Mouse (Mus musculus) C2C12 (cell line): ENCODE data around the gene Gm10570. TPM values are rescaled to one million over a fixed set of nuclear protein-coding genes. Genes with fewer than 3 reads are reported as not detected.

Experiments
- H3K27me3 ChIP-seq: one replicate; pipeline ENCODE4 v1.6.1; 2011; ENCODE audit not compliant: control insufficient read depth, insufficient read depth, insufficient read length
- H3K36me3 ChIP-seq: one replicate; pipeline ENCODE4 v1.6.1; 2011; ENCODE audit not compliant: control insufficient read depth, insufficient read depth
- H3K4me3 ChIP-seq: one replicate; pipeline ENCODE4 v1.5.1; 2011; ENCODE audit warnings: mild to moderate bottlenecking, control low read depth; ENCODE audit not compliant: poor library complexity, insufficient read depth, severe bottlenecking
- H3K79me2 ChIP-seq: one replicate; pipeline ENCODE4 v1.6.1; 2011; ENCODE audit not compliant: control insufficient read depth, insufficient read depth
- H3K79me3 ChIP-seq: one replicate; pipeline ENCODE4 v1.6.1; 2011; ENCODE audit warnings: low read depth, control low read depth
- H3ac ChIP-seq: one replicate; pipeline ENCODE3; 2011; ENCODE audit warnings: low read depth; ENCODE audit not compliant: control insufficient read depth, insufficient read length
- CEBPB ChIP-seq: IDR thresholded peaks from one replicate; pipeline ENCODE4 v1.6.1; 2011; ENCODE audit warnings: low read depth, mild to moderate bottlenecking, control low read depth, moderate library complexity
- CTCF ChIP-seq: IDR thresholded peaks from one replicate; pipeline ENCODE4 v1.5.1; 2011; ENCODE audit not compliant: control insufficient read depth, insufficient read depth, insufficient read length
- FOSL1 ChIP-seq: IDR thresholded peaks from one replicate; pipeline ENCODE4 v1.8.0; 2011; ENCODE audit warnings: mild to moderate bottlenecking, low read length; ENCODE audit not compliant: poor library complexity, insufficient read depth, severe bottlenecking
- MAX ChIP-seq: IDR thresholded peaks from one replicate; pipeline ENCODE4 v1.6.1; 2011; ENCODE audit warnings: mild to moderate bottlenecking, control low read depth
- MYOD1 ChIP-seq: IDR thresholded peaks from one replicate; pipeline ENCODE4 v1.6.1; 2011; ENCODE audit warnings: low read depth; ENCODE audit not compliant: control insufficient read depth, insufficient read length
- MYOG ChIP-seq: IDR thresholded peaks from one replicate; pipeline ENCODE4 v1.6.1; 2011; ENCODE audit not compliant: control insufficient read depth, insufficient read length; ENCODE audit errors: extremely low read depth
- USF1 ChIP-seq: IDR thresholded peaks from one replicate; pipeline ENCODE4 v1.6.1; 2011; ENCODE audit warnings: low read depth, mild to moderate bottlenecking, control low read depth, moderate library complexity
- polyA plus RNA-seq: library from polyadenylated mRNA; unstranded; fragments of >200 nt; fragmentation: generic; extraction: Trizol; gene quantifications from one replicate; pipeline ENCODE4 v1.2.1, GENCODE M21; 2012; ENCODE audit warnings: missing spikeins

The Gm10570 gene
- polyA plus RNA-seq, 1 experiment, result not detected

GRCm38 (mm10) chr4:130309254-130309653, 780 bp upstream of the Gm10570 start:
- Histone ChIP-seq H3K4me3 (no peak overlapping the region), H3K79me3 (no peaks in the 10 kb centered on the region), H3K36me3 (no peaks in the 10 kb centered on the region), H3K27me3 (no peaks in the 10 kb centered on the region), H3ac (no peak overlapping the region), H3K79me2 (no peaks in the 10 kb centered on the region)
- TF ChIP-seq MAX (no peak), FOSL1 (no peak), CEBPB (no peak), MYOD1 (no peak), MYOG (no peak), USF1 (no peak), CTCF (no peak)

GRCm38 (mm10) chr4:130307851-130308230, 633 bp downstream of the Gm10570 start:
- no peaks in the 10 kb centered on the region for H3K79me3 ChIP-seq
- no peaks in the 10 kb centered on the region for H3K79me2 ChIP-seq
- TF ChIP-seq FOSL1 (no peak), MYOG (no peak), USF1 (no peak), MAX (no peak), CTCF (no peak), CEBPB (no peak), MYOD1 (no peak)
- H3K4me3 ChIP-seq, result no peak overlapping the region
- H3ac ChIP-seq, result no peak overlapping the region
- H3K36me3 ChIP-seq, result no peaks in the 10 kb centered on the region
- no peaks in the 10 kb centered on the region for H3K27me3 ChIP-seq

- no peaks in the 10 kb centered on the region for H3K79me2 ChIP-seq
- no peaks in the 10 kb centered on the region for H3K27me3 ChIP-seq
- H3K36me3 ChIP-seq, result no peaks in the 10 kb centered on the region
- no peaks in the 10 kb centered on the region for H3K79me3 ChIP-seq
- H3ac ChIP-seq, result no peak overlapping the region
- TF ChIP-seq CTCF (no peak), MAX (no peak), FOSL1 (no peak), USF1 (no peak), MYOG (no peak), MYOD1 (no peak), CEBPB (no peak)
- H3K4me3 ChIP-seq, result no peak overlapping the region
Measured at GRCm38 (mm10) chr4:130306796-130307630, 1.5 kb downstream of the Gm10570 start.

- no peaks in the 10 kb centered on the region for H3K27me3 ChIP-seq
- H3K79me3 ChIP-seq, result no peaks in the 10 kb centered on the region
- no peaks in the 10 kb centered on the region for H3K36me3 ChIP-seq
Measured at GRCm38 (mm10) chr4:130304746-130305145, 3.7 kb downstream of the Gm10570 start.

GRCm38 (mm10) chr4:130302285-130302870, 6.1 kb downstream of the Gm10570 start:
- H3K79me2 ChIP-seq, result no peaks in the 10 kb centered on the region
- H3ac ChIP-seq, result no peak overlapping the region
- no peak for TF ChIP-seq MAX
- no peak for TF ChIP-seq MYOD1
- TF ChIP-seq CEBPB, result no peak
- no peak for TF ChIP-seq MYOG
- TF ChIP-seq USF1, result no peak
- TF ChIP-seq FOSL1, result no peak
- no peak for TF ChIP-seq CTCF
- H3K36me3 ChIP-seq, result no peaks in the 10 kb centered on the region
- H3K4me3 ChIP-seq, result no peak overlapping the region
- no peaks in the 10 kb centered on the region for H3K27me3 ChIP-seq
- H3K79me3 ChIP-seq, result no peaks in the 10 kb centered on the region

More at GRCm38 (mm10) chr4:130304746-130305145, 3.7 kb downstream of the Gm10570 start:
- Histone ChIP-seq H3ac (no peak overlapping the region), H3K79me2 (no peaks in the 10 kb centered on the region), H3K4me3 (no peak overlapping the region)
- TF ChIP-seq MYOG (no peak), MYOD1 (no peak), CEBPB (no peak), CTCF (no peak), USF1 (no peak), FOSL1 (no peak), MAX (no peak)
